Mouse (Mus musculus): ENCODE measurements around the gene Ctnnal1.

- no peak for TF ChIP-seq CTCF (IDR thresholded peaks at IDR 0.05; ENCODE audit: low read depth, low read length)
- TF ChIP-seq POLR2A (IDR thresholded peaks at IDR 0.05; ENCODE audit: insufficient read depth, low read length) = no peak
- no peak for TF ChIP-seq EP300 (IDR thresholded peaks at IDR 0.05; ENCODE audit: insufficient read depth, low read depth, low read length)
Measured at GRCm38 (mm10) chr4:56829511-56829921, 35.5 kb downstream of the Ctnnal1 start.

Data from ES-Bruce4 (cell line).